Mouse (Mus musculus) stomach, postnatal 0 days (tissue): ENCODE data around the gene Fam193b.

Experiments used
- CTCF ChIP-seq: IDR thresholded peaks from 2 replicates; pipeline ENCODE4 v1.5.1; 2016; ENCODE audit warnings: antibody characterized with exemption, low read depth, mild to moderate bottlenecking, moderate library complexity
- EP300 ChIP-seq: optimal IDR thresholded peaks from 2 replicates; pipeline ENCODE3; 2016; ENCODE audit warnings: antibody characterized with exemption

DNA sequence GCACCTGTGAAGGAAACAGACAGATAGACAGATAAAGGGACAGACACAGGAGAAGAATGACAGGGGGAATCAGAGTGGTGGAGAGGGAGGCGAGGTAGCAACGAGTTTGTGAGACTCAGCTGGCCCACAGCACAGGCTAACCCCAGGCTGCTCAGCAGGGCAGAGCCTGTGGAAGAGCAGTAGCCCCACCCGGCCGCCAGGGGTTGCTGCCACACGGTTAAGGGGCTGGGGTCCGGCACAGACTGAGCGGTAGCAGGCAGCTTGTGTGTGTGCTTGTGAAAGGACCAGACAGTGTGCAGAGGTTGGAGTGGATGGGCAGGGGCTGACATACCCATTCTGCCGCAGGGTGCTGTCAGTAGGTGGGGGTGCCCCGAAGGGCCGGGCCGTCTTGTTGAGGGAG, 63.0 kb downstream of the Fam193b start:
- TF ChIP-seq CTCF (peak; percentile 41; the same call in 1 of the 2 replicates), EP300 (no peak)
